Mouse (Mus musculus) splenic B cell, adult 2 months (primary cell): ENCODE data around the gene Homez.

ENCODE experiments used
- DNase-seq: peaks from one replicate; pipeline ENCODE4 v3.0.0-alpha.2; 2011; ENCODE audit warnings: low read depth, low spot score
- H3K27me3 ChIP-seq: 2 replicates; pipeline ENCODE4 v1.6.1; 2012; ENCODE audit warnings: mild to moderate bottlenecking, low read length, moderate library complexity, mixed read lengths; ENCODE audit not compliant: control insufficient read depth, poor library complexity, insufficient read depth, severe bottlenecking
- H3K36me3 ChIP-seq: 2 replicates; pipeline ENCODE4 v1.6.1; 2012; ENCODE audit warnings: mild to moderate bottlenecking, low read length, moderate library complexity, mixed read lengths; ENCODE audit not compliant: control insufficient read depth, poor library complexity, insufficient read depth, severe bottlenecking

The Homez gene

GRCm38 (mm10) chr14:54883154-54884021, 12.6 kb upstream of the Homez start, which contains the start of the genes Bcl2l2 and Gm20521:
Bcl2l2 (plus strand) TSS chr14:54883377.
Gm20521 (plus strand) TSS chr14:54883441.
- H3K27me3 ChIP-seq: no peaks in the 10 kb centered on the region
- no peaks in the 10 kb centered on the region for H3K36me3 ChIP-seq
- peak; percentile 35 for DNase-seq

- DNase-seq: peak; percentile 58
- H3K36me3 ChIP-seq: no peaks in the 10 kb centered on the region
These were observed 6.4 kb upstream of the Homez start, which contains the start of gene Ppp1r3e for GRCm38 (mm10) chr14:54877048-54877715. Ppp1r3e (minus strand) TSS chr14:54877550.

DNA sequence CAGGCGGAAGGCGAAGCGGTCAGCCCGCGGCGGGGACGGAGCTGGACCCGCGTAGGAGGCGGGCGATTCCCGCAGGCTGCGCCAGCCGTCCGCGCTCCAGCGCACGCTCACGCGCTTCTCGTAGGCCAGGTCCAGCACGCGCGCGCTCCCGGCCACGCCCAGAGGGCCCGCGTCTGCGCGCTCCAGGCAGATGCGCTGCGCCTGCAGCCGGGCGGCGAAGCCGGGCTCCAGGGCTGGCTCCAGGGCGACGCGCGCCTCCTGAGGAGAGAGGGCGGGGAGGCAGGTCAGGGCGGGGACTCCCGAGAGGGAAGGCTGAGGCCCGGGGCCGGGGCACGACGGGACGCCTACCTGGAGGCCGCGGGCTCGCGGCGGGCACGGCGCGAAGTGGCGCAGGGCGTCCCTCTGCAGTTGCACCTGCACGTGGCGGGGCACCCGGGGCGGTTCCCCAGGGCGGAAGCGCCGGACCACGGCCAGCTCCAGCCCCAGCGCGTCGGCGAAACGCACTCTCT, 5.8 kb upstream of the Homez start:
- peak; percentile 73 for DNase-seq
- Histone ChIP-seq H3K36me3 (no peaks in the 10 kb centered on the region), H3K27me3 (no peaks in the 10 kb centered on the region)

More at GRCm38 (mm10) chr14:54877048-54877715, 6.4 kb upstream of the Homez start, which contains the start of gene Ppp1r3e:
- no peaks in the 10 kb centered on the region for H3K27me3 ChIP-seq

- Histone ChIP-seq H3K27me3 (no peaks in the 10 kb centered on the region), H3K36me3 (no peaks in the 10 kb centered on the region)
- peak; percentile 14 for DNase-seq
These were observed 5.2 kb upstream of the Homez start for GRCm38 (mm10) chr14:54875844-54876538.

- DNase-seq: no peak
- no peaks in the 10 kb centered on the region for H3K36me3 ChIP-seq
- no peaks in the 10 kb centered on the region for H3K27me3 ChIP-seq
These were observed 3.4 kb upstream of the Homez start for GRCm38 (mm10) chr14:54874165-54874564.

DNA sequence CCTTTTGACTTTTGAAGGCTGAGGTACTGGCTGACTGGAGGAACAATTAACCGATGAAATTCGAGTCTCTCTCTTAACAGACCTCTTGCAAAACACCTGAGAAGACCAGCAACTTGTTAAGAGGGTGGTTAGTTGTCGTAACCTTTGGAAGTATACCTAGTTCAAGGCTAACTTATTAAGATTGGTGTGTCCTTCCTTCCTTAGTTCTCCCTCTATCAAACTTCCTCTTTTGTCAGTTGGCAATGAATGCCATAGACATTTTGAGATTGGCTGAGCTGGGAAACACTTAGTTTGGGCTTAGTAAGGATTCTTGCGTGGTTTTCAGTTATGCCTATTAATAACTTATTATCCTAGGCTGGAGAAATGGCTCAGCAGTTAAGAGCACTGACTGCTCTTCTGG, 2.7 kb downstream of the Homez start:
- DNase-seq: no peak
- Histone ChIP-seq H3K36me3 (no peaks in the 10 kb centered on the region), H3K27me3 (no peaks in the 10 kb centered on the region)

DNA sequence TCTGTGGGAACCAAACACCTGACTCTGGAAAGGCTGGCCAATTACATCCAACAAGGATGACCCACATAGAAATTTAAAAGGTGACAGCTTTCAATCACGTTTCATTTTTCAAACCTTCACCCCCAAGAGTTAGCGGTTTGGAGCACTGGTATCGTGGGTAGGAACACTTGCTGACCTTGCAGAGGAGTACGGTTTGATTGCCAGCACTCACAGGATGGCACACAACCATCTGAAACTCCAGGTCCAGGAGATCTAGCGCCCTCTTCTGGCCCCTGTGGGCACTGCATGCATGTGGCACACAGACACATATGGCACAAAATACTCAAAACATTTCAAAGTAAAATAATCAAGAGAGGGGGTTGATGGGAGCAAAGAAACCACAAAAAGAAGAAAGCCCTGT, 3.8 kb downstream of the Homez start:
- H3K36me3 ChIP-seq: no peaks in the 10 kb centered on the region
- H3K27me3 ChIP-seq: no peaks in the 10 kb centered on the region
- peak; percentile 69 for DNase-seq

DNA sequence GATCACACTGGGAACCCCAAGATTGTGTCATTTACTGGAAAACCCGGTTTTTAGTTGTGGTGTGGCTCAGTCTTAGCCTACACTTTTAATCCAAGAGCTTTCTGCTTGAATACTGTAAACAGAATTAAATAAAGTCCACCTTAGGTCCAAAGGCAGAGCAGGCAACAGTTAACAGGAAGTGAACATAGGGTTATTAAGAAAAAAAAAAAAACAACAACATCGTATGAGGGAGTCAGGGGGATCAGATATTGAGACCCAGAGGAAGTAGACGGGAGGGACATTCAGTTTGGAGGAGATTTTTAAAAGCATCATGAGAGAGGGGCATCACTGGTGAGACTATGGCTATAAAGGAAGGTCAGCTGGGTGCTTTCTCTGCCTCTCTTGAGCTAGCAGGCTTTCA, 4.5 kb downstream of the Homez start:
- H3K27me3 ChIP-seq: no peaks in the 10 kb centered on the region
- H3K36me3 ChIP-seq: no peaks in the 10 kb centered on the region
- no peak for DNase-seq

DNA sequence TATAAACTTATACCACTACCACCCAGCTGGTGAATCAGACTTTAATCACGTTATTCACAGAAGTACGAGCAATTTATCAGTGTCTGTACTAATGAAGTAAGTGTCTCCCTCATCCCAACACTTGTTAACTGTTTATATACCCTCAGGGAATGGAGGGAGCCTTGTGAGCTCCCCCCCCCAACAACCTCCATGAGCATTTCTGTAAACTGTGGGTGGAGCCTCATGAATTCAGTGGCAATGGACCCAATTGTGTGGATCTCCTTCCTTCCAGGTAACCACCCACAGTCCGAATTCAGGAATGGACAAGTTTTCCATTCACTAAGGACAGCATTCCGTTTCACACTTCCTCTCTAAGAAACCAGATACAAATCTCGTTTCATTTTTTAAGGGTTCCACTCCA, 5.1 kb downstream of the Homez start:
- no peak for DNase-seq
- H3K36me3 ChIP-seq: no peaks in the 10 kb centered on the region
- H3K27me3 ChIP-seq: no peaks in the 10 kb centered on the region

GRCm38 (mm10) chr14:54864313-54865036, 6.3 kb downstream of the Homez start:
- Histone ChIP-seq H3K27me3 (no peaks in the 10 kb centered on the region), H3K36me3 (no peaks in the 10 kb centered on the region)
- peak; percentile 52 for DNase-seq

DNA sequence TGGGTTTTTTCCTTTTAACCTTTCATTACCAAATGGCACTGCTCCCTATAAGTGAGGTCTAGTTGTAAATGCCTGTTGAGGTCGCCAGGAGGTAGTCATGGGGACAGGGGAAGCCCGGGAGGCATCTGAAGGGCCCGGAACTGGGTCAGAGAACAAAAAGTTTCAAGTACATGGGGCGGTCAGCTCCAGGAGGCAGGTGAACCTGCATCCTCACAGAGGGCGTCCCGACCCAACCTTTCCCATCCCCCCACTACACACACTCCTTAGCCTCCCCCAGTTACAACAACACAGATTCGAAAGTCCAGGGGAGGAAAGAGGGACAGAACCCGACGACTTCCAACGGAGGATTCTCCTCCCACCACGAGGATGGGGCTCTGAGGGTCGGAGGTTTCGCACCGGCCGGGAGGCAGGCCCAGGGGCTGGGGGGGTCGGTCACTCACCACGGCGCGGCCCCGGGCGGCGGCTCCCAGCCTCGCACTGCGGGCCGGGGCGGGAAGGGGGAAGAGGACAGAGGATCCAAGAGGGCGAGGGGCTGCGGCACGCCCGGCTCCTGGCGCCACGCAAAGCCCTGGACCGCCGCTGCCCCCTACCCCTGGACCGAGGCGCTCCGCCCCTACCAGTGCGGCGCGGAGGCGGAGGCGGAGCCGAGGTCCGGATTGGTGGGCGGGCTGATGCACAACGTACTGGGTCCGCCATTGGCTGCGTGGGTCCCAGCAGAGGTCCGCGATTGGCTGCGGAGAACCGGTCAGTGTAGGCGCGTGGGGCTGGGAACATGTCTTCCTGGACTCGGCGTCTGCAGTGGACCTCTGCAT, 7.1 kb downstream of the Homez start:
- Histone ChIP-seq H3K27me3 (no peaks in the 10 kb centered on the region), H3K36me3 (no peaks in the 10 kb centered on the region)
- DNase-seq: peak; percentile 88

- Histone ChIP-seq H3K36me3 (no peaks in the 10 kb centered on the region), H3K27me3 (no peaks in the 10 kb centered on the region)
- DNase-seq: peak; percentile 76
These were observed 10.2 kb downstream of the Homez start for GRCm38 (mm10) chr14:54860511-54860910.

GRCm38 (mm10) chr14:54857891-54858290, 12.9 kb downstream of the Homez start:
- Histone ChIP-seq H3K27me3 (no peaks in the 10 kb centered on the region), H3K36me3 (no peaks in the 10 kb centered on the region)
- no peak for DNase-seq
